ENCODE assay signal across 8 mouse cellular contexts in genomic region chr6:50566141-50566996, GRCm38 (mm10). TPM values are rescaled to one million over a fixed set of nuclear protein-coding genes. Genes with fewer than 3 reads are reported as not detected.
A peak's percentile ranks its signal among the peaks of the same experiment; 100 is the strongest.
DNase-seq lines count a peak whose midpoint lies in the region; ATAC-seq and TF ChIP-seq lines count a peak whose summit lies in the region.

Gene Cycs (minus strand): TSS chr6:50566538.

- peak; percentile 100 for DNase-seq in CD4-positive helper T cell, adult 2 months (ENCODE audit: low read depth, low spot score)
- DNase-seq in brain, embryonic 18.5 days (ENCODE audit: low read depth, low spot score) = peak; percentile 96
- DNase-seq in kidney, postnatal 0 days (ENCODE audit: low spot score) = peak; percentile 99
- DNase-seq in liver, embryonic 11.5 days (ENCODE audit: low spot score) = peak; percentile 99
- DNase-seq in naive thymus-derived CD4-positive, alpha-beta T cell, adult 2 months (ENCODE audit: low read depth) = peak; percentile 100

- H3K4me2 ChIP-seq in heart, embryonic 12.5 days = peak within 1 kb of the TSS; percentile 75
- H3K4me2 ChIP-seq in kidney, postnatal 0 days (ENCODE audit: low read length) = peak within 1 kb of the TSS; percentile 67
- H3K4me2 ChIP-seq in liver, embryonic 11.5 days = peak within 1 kb of the TSS; percentile 88
- peak within 1 kb of the TSS; percentile 73 for H3K4me2 ChIP-seq in stomach, embryonic 14.5 days (replicated peaks; ENCODE audit: low read depth, low read length)

- no peaks in the 10 kb centered on the region for H3K27me3 ChIP-seq in heart, embryonic 12.5 days (replicated peaks)
- H3K27me3 ChIP-seq in kidney, postnatal 0 days (ENCODE audit: insufficient read depth, low read length) = no peaks in the 10 kb centered on the region
- no peaks in the 10 kb centered on the region for H3K27me3 ChIP-seq in liver, embryonic 11.5 days (replicated peaks; ENCODE audit: control insufficient read depth, insufficient read depth, low read length)
- H3K27me3 ChIP-seq in stomach, embryonic 14.5 days (ENCODE audit: control insufficient read depth, insufficient read depth, low read length) = no peaks in the 10 kb centered on the region

- H3K27ac ChIP-seq in heart, embryonic 12.5 days (ENCODE audit: poor library complexity, severe bottlenecking) = peak within 1 kb of the TSS; percentile 89
- peak within 1 kb of the TSS; percentile 87 for H3K27ac ChIP-seq in kidney, postnatal 0 days
- peak within 1 kb of the TSS; percentile 78 for H3K27ac ChIP-seq in liver, embryonic 11.5 days (ENCODE audit: low read depth, low read length)
- peak within 1 kb of the TSS; percentile 82 for H3K27ac ChIP-seq in stomach, embryonic 14.5 days (ENCODE audit: low read length)

- peaks cover 6% of the 10 kb centered on the region; the same call in 1 of the 2 replicates for H3K4me1 ChIP-seq in heart, embryonic 12.5 days (replicated peaks)
- peaks cover 3% of the 10 kb centered on the region; the same call in 1 of the 2 replicates for H3K4me1 ChIP-seq in kidney, postnatal 0 days (replicated peaks; ENCODE audit: insufficient read depth, low read length)
- no peaks in the 10 kb centered on the region; the same call in 1 of the 2 replicates for H3K4me1 ChIP-seq in liver, embryonic 11.5 days (replicated peaks; ENCODE audit: control insufficient read depth, insufficient read depth, low read length)
- 0 out of 2 replicates have a peak, but pooled peaks cover 5% of the 10 kb centered on the region for H3K4me1 ChIP-seq in stomach, embryonic 14.5 days (ENCODE audit: control insufficient read depth, insufficient read depth, low read length)

- peak; percentile 62 for TF ChIP-seq CTCF in kidney, postnatal 0 days (IDR thresholded peaks at IDR 0.05; ENCODE audit: low read depth)

- peak within 1 kb of the TSS; percentile 93 for H3K9ac ChIP-seq in heart, embryonic 12.5 days
- H3K9ac ChIP-seq in kidney, postnatal 0 days (ENCODE audit: low read depth, low read length) = peak within 1 kb of the TSS; percentile 80
- peak within 1 kb of the TSS; percentile 91 for H3K9ac ChIP-seq in liver, embryonic 11.5 days (ENCODE audit: low read depth, low read length)
- H3K9ac ChIP-seq in stomach, embryonic 14.5 days (replicated peaks; ENCODE audit: low read depth, low read length) = peak within 1 kb of the TSS; percentile 71

- H3K36me3 ChIP-seq in heart, embryonic 12.5 days = peaks cover 22% of the 10 kb centered on the region
- 0 out of 2 replicates have a peak, but pooled peaks cover 5% of the 10 kb centered on the region for H3K36me3 ChIP-seq in kidney, postnatal 0 days (ENCODE audit: insufficient read depth, low read length)
- 0 out of 2 replicates have a peak, but pooled peaks cover 2% of the 10 kb centered on the region for H3K36me3 ChIP-seq in liver, embryonic 11.5 days (ENCODE audit: control insufficient read depth, insufficient read depth, low read length)
- peaks cover 5% of the 10 kb centered on the region; the same call in 1 of the 2 replicates for H3K36me3 ChIP-seq in stomach, embryonic 14.5 days (ENCODE audit: control insufficient read depth, insufficient read depth, low read length)

- ATAC-seq in erythroid progenitor cell, adult 5-6 weeks (replicated peaks; ENCODE audit: low FRiP score, poor library complexity, severe bottlenecking) = peak; percentile 96
- ATAC-seq in heart, embryonic 12.5 days (ENCODE audit: insufficient number of reproducible peaks, low FRiP score) = peak; percentile 99
- peak; percentile 98 for ATAC-seq in kidney, postnatal 0 days (replicated peaks; ENCODE audit: low FRiP score, low read depth)
- peak; percentile 98 for ATAC-seq in liver, embryonic 11.5 days (replicated peaks; ENCODE audit: low FRiP score)
- peak; percentile 98 for ATAC-seq in stomach, embryonic 14.5 days (ENCODE audit: insufficient number of reproducible peaks, insufficient read depth, low FRiP score, low read depth)

- H3K4me3 ChIP-seq in heart, embryonic 12.5 days = peak within 1 kb of the TSS; percentile 91
- H3K4me3 ChIP-seq in kidney, postnatal 0 days (replicated peaks; ENCODE audit: low read depth, low read length) = peak within 1 kb of the TSS; percentile 62
- H3K4me3 ChIP-seq in liver, embryonic 11.5 days (ENCODE audit: low read depth, low read length) = peak within 1 kb of the TSS; percentile 88
- H3K4me3 ChIP-seq in stomach, embryonic 14.5 days (ENCODE audit: low read depth, low read length) = peak within 1 kb of the TSS; percentile 62

- under 1% methylated on average over 78 of the region's 78 CpGs for whole genome bisulfite sequencing in heart, embryonic 12.5 days
- under 1% methylated on average over 78 of the region's 78 CpGs for WGBS in kidney, postnatal 0 days
- under 1% methylated on average over 78 of the region's 78 CpGs for WGBS in liver, embryonic 11.5 days
- under 1% methylated on average over 78 of the region's 78 CpGs for WGBS in stomach, embryonic 14.5 days

- H3K9me3 ChIP-seq in heart, embryonic 12.5 days (replicated peaks) = no peaks in the 10 kb centered on the region
- H3K9me3 ChIP-seq in kidney, postnatal 0 days (replicated peaks; ENCODE audit: low read length) = no peaks in the 10 kb centered on the region
- no peaks in the 10 kb centered on the region for H3K9me3 ChIP-seq in liver, embryonic 11.5 days (ENCODE audit: control insufficient read depth, low read length)
- no peaks in the 10 kb centered on the region for H3K9me3 ChIP-seq in stomach, embryonic 14.5 days (ENCODE audit: control insufficient read depth, low read depth, low read length)

RNA-seq across cellular contexts. Expression of gene Cycs, which starts in this region (rescaled TPM):
- 23.1 and 31.4 TPM in 2 replicates for total RNA-seq in erythroid progenitor cell, adult 5-6 weeks (2015; ENCODE audit: low replicate concordance)
- 21.3 and 28.6 TPM in 2 replicates for total RNA-seq in erythroid progenitor cell, adult 5-6 weeks (2017; ENCODE audit: low replicate concordance)
- 176 and 183 TPM in 2 replicates for polyA plus RNA-seq in heart, embryonic 12.5 days (2016; fragmentation: Nextera tagmentation; extraction: Ambion mirVana)
- polyA plus RNA-seq in kidney, postnatal 0 days (2015; fragmentation: Nextera tagmentation; extraction: Ambion mirVana) = 122 and 134 TPM in 2 replicates
- polyA plus RNA-seq in liver, embryonic 11.5 days (2014; fragmentation: Nextera tagmentation; extraction: Ambion mirVana) = 83.6 and 84.2 TPM in 2 replicates
- 54.7 and 58.0 TPM in 2 replicates for polyA plus RNA-seq in stomach, embryonic 14.5 days (2014; fragmentation: Nextera tagmentation; extraction: Ambion mirVana)

Comparison
In these comparisons a context has a peak if more than half of its experiments do, and no peak if none do; other contexts are left out.
1. Peak in every context shown above with its lines: DNase-seq, ATAC-seq, H3K4me3 ChIP-seq and H3K27ac ChIP-seq.